Mouse (Mus musculus): ENCODE data around the gene Zfp526.
"Not testable (repeated sequence)": the region's sequence is repeated elsewhere in the genome, so short reads cannot be mapped to it uniquely, and the experiment has no call there.

The Zfp526 gene

GRCm38 (mm10) chr7:25263968-25264870 lies 43.0 kb downstream of the Zfp526 start:
- in situ Hi-C loops (cut with MboI; ENCODE audit: unreplicated experiment in 2 of 2): no loop called here

- in situ Hi-C loops (cut with MboI; ENCODE audit: unreplicated experiment in 2 of 2): not testable (repeated sequence)
Observed at GRCm38 (mm10) chr7:25265743-25266142, 44.5 kb downstream of the Zfp526 start.

GRCm38 (mm10) chr7:25266180-25266962 lies 45.1 kb downstream of the Zfp526 start:
- in situ Hi-C loops (cut with MboI; ENCODE audit: unreplicated experiment in 2 of 2): no loop called here

GRCm38 (mm10) chr7:25267301-25267750 lies 46.1 kb downstream of the Zfp526 start, which contains the start of gene Cic:
Gene Cic, plus strand, starts transcription at chr7:25267704.
- in situ Hi-C loops (cut with MboI; ENCODE audit: unreplicated experiment in 2 of 2): no loop called here

GRCm38 (mm10) chr7:25267751-25268463 lies 46.7 kb downstream of the Zfp526 start:
- in situ Hi-C loops (cut with MboI; ENCODE audit: unreplicated experiment in 2 of 2): no loop called here

GRCm38 (mm10) chr7:25268588-25268987 lies 47.4 kb downstream of the Zfp526 start:
- in situ Hi-C loops (cut with MboI; ENCODE audit: unreplicated experiment in 2 of 2): no loop called here

- in situ Hi-C loops (cut with MboI; ENCODE audit: unreplicated experiment in 2 of 2): no loop called here
Observed at GRCm38 (mm10) chr7:25269029-25269428, 47.8 kb downstream of the Zfp526 start.

GRCm38 (mm10) chr7:25269545-25270271 lies 48.5 kb downstream of the Zfp526 start:
- in situ Hi-C loops (cut with MboI; ENCODE audit: unreplicated experiment in 2 of 2): loop anchor here (10.0 kb wide), 2 partner anchors 85 to 135 kb away; no protein-coding TSS in a partner anchor

- in situ Hi-C loops (cut with MboI; ENCODE audit: unreplicated experiment in 2 of 2): loop anchor here (10.0 kb wide), 2 partner anchors 86 to 136 kb away; no protein-coding TSS in a partner anchor
Observed at GRCm38 (mm10) chr7:25270652-25271633, 49.7 kb downstream of the Zfp526 start.

- in situ Hi-C loops (cut with MboI; ENCODE audit: unreplicated experiment in 2 of 2): loop anchor here (10.0 kb wide), 2 partner anchors 87 to 137 kb away; no protein-coding TSS in a partner anchor
Observed at GRCm38 (mm10) chr7:25271651-25272444, 50.6 kb downstream of the Zfp526 start.

GRCm38 (mm10) chr7:25272445-25273258 lies 51.4 kb downstream of the Zfp526 start:
- in situ Hi-C loops (cut with MboI; ENCODE audit: unreplicated experiment in 2 of 2): loop anchor here (10.0 kb wide), 2 partner anchors 88 to 138 kb away; no protein-coding TSS in a partner anchor

GRCm38 (mm10) chr7:25273259-25274241 lies 52.3 kb downstream of the Zfp526 start:
- in situ Hi-C loops (cut with MboI; ENCODE audit: unreplicated experiment in 2 of 2): loop anchor here (10.0 kb wide), 2 partner anchors 89 to 139 kb away; no protein-coding TSS in a partner anchor

- in situ Hi-C loops (cut with MboI; ENCODE audit: unreplicated experiment in 2 of 2): loop anchor here (10.0 kb wide), 2 partner anchors 90 to 140 kb away; no protein-coding TSS in a partner anchor
Observed at GRCm38 (mm10) chr7:25274571-25274970, 53.3 kb downstream of the Zfp526 start.

- in situ Hi-C loops (cut with MboI; ENCODE audit: unreplicated experiment in 2 of 2): loop anchor here (5.0 to 25.0 kb wide), 5 partner anchors 33 to 713 kb away; partner anchors contain the start of gene Gsk3a (in 1 of the 2)
Observed at GRCm38 (mm10) chr7:25274996-25275395, 53.8 kb downstream of the Zfp526 start.

- in situ Hi-C loops (cut with MboI; ENCODE audit: unreplicated experiment in 2 of 2): loop anchor here (5.0 to 25.0 kb wide), 5 partner anchors 33 to 713 kb away; partner anchors contain the start of gene Gsk3a (in 1 of the 2)
Observed at GRCm38 (mm10) chr7:25275555-25276298, 54.5 kb downstream of the Zfp526 start.
